Mouse (Mus musculus): ENCODE measurements around the gene Podn.

Gene Podn

GRCm38 (mm10) chr4:108045136-108046107 is 50.8 kb downstream of the Podn start:
- DNase-seq (ENCODE audit: low spot score) = no peak

DNA sequence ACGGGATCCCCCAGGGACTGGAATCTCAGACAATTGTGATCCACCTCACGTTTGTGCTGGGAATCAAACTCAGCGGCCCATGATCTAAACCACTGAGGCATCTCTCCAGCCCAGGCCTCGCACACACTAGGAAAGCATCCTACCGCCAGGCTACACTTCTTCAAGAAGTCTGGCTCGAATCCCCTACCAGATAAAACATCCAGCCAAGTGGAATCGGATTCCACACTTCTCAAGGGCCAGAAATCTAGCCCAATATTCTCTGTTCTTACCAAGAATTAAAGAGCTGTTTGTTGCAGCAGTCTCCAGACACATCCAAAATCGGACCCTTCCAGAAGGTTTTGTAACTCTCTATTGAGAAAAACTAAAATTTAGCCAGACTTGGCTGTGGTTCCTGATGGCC is 59.2 kb downstream of the Podn start:
- DNase-seq (ENCODE audit: low spot score) = no peak

- DNase-seq (ENCODE audit: low spot score) = peak; percentile 30
These were observed 63.0 kb downstream of the Podn start for GRCm38 (mm10) chr4:108033041-108033764.

DNA sequence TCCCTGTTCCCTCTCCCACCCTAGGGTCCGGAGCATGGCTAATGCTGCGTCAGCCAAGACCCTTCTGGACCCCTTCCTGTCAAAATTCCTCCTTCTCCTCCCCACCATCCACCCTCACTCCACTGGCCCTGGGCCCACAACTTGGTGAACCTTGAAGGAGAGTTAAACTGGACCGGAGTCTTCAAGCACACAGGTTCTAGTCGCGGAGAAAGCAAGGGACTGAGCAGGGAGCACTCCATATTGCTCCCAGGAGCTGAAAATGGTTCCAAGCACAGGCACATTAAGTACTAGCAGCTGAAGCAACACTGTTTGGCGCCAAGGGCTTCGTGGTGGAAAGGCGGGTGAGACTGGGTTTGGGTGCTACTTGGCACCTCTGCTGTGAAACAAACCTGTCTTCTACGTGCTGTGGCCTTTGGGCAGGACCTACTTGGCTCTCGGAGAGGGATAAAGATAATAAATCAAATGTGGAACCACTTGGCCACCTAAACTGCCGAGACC is 63.8 kb downstream of the Podn start:
- no peak for DNase-seq (ENCODE audit: low spot score)

DNA sequence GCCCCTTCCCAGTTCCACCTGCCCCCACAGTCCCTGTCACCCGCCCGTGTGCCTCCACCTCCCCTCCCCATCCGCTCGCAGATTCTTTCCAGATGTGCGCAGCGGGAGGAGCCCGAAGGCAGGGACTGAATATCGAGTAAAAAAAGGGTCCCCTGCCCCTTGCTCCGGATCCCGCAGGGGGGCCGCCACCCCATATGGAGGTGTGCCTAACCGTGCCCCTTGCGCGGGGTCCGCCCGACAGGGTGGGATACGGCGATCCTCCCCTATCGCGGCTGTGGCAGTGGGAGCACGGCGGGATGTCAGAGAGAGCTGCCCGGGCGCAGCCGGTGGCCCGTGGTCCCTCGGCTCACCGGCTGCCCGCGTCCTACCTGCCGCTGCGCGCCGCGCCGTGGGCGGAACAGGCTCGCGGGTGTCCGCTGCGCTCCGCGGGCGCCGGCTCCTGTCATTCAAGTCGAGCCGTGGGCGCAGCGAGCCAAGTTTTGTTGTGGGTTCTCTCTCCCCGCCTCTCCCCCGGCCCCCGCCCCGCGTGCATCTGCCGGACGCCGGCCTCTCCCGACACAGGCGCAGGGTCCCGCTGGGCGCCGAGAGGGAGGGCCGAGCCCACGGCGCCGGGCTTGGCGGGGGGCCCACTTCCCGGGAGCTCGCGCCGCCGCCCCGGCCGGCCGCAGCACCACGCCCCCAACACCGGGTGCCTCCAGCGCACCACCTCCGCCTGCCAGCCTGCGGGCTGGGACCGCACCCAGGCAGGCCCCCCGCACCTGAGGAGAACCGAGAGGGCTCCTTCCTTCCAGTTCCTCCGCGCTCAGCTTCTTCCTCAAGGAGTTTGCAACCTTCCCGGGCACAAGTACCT is 64.5 kb downstream of the Podn start:
- DNase-seq (ENCODE audit: low spot score) = peak; percentile 69

DNA sequence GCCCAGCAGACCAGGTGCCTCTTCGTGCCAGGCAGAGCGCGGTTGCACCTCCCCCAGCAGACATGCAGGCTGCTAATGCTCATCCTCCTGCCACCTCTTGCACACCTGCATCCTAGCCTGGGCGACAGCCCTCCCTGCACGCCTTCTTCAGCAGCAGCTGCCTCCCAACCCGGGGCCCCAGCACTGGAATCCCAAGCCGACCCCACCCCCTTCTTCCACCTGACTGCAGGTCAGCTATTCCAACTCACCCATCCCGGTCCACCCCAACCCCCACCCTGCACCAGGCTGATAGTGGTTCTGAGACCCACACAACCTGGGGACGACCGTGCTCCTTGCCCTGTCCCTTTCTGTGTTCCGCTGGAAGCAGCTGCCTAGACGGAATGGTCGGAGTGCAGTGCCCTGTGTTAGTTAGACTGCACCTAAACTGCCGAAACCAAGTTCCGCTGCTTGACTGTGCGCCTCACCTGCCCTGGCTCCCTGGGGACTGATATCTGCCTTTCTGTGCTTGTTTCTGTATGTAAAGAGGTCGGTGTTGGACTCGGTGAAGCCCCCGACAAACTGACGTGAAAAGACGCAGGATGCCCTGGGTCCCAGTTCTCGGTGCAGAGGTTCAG is 65.2 kb downstream of the Podn start:
- peak; percentile 20 for DNase-seq (ENCODE audit: low spot score)

- DNase-seq (ENCODE audit: low spot score) = no peak
These were observed 70.1 kb downstream of the Podn start for GRCm38 (mm10) chr4:108026193-108026592.

GRCm38 (mm10) chr4:108025269-108025668 is 71.0 kb downstream of the Podn start:
- DNase-seq (ENCODE audit: low spot score) = peak; percentile 45

DNA sequence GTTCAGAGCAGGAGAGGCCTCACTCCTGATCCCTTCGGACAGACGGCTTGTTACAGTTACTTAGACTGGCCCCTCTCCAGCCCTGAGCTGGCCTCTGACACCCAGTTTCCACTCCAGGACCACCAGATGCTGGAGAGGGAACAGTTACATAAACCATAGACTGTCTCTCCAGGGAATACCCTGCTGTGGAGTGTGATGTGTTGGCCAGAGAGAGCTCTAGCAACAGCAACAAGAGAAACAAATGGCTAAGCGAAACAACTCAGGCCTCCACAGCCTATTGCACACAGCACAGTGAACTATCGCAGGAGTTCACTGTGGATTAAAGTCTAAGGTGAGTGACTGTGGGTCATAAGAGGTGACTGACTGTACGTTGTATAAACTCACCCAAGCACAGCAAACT is 71.6 kb downstream of the Podn start:
- peak; percentile 41 for DNase-seq (ENCODE audit: low spot score)

DNA sequence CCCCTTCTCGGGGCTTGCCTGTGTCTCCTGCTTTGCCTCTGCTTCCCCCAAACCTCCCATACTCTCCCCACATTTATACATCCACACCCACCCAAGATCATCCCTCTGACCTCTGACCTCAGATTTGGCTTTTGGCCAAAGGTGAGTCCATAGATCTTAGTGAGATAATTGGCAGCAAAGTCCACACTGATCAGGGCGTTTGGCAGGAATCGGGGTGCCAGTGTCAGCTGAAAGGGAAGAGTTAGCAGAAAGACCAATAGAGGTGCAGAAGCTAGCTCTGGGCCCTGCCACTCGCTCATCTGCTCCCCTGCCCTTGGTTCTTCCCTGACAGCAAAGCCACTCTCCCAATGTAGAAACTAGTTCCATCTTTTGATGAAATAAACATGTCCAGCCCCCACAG is 73.1 kb downstream of the Podn start:
- no peak for DNase-seq (ENCODE audit: low spot score)

GRCm38 (mm10) chr4:108020178-108020577 is 76.1 kb downstream of the Podn start:
- no peak for DNase-seq (ENCODE audit: low spot score)

DNA sequence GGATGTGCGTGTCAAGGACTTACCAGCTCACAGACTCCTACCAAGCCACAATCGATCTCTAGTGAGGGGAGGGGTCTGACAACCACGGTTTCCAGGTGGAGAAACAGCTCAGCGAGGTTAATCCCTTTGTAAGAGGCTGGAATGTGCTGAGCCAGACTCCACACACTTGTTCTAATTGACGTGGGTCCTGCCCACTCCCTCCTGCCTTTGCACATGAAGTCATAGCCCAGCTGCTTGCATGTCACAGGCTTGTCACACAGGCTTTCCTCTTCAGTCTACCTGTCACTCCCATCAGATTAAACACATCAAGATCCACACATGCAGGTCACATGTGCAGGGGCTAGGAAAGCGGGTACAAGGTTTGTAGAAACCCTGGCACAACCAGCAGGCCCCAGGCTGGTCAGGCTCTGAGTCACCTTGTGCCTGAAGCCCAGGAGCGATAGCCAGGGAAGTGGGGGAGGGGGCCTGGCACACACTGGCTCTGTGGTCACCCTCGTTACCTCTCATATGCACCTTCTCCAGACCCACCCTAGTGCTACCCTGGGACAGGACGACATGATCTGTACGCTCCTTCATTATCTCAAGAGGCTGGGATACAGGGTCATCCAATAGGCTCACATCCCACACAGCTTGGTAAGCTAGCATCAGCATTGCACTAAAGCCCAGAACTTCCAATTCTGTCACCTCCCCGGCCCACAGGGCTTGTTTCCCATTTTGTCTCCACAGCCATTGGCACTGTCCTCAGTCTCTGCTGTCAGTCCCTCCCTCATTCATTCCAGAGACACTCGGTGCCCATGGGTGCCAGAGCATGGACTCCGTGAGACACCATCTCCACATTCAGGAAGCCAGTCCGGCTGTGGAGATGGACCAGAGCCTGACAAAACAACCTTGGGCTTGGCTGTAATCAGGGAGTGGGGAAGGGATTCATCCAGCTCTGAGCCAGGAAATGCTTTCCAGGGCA is 77.0 kb downstream of the Podn start:
- no peak for DNase-seq (ENCODE audit: low spot score)

DNA sequence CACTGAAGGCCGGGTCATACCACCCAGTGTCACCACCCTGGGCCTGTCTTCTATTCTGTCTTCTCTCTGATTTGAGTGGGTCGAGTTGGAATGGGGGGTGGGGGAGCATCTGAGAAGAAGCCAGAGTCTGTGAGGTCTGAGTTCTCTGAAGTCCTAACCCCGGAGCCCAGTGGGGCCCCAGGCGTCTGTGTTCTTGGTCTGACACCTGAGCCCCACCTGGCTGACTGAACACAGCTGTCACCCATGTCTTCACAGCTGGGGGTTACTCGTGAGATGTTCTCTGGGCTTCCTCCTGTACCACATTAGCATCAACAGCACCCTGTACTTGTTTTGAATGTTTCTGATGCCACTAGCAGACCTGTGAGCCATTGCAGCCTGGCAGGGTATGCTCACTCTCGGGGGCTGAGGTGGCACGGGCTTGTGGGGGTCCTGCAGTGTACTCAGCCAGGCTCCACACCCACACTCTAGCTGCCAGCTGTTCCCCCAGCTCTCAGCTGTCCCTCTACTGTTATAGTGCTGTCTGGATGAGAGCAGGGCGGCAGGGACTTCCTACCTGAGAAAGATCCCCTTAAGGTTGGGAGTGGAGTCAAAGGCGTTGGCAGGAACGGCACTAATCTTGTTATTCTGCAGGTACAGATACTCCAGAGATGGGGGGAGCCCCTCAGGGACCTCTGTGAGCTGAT is 77.9 kb downstream of the Podn start:
- DNase-seq (ENCODE audit: low spot score) = no peak

DNA sequence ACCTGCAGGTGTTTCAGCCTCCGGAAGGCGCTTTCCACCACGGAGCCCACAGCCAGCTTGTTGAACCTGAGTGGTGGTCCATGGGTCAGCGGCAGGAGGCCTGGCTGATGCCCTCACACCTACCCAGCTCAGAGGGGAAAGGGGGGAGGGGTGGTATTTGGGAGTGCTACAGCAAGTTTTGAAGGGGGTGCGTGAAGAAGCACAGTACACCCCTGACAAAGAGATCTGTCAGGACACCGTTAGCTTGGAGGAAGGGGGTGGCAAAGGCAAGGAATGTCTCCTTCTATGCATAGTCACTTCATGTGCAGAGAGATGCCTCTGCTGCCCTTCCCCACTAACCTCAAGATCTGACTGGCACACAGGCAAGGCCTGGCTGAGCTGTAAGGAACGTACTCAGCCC is 78.4 kb downstream of the Podn start:
- no peak for DNase-seq (ENCODE audit: low spot score)

- DNase-seq (ENCODE audit: low spot score) = no peak
These were observed 79.9 kb downstream of the Podn start for GRCm38 (mm10) chr4:108016321-108016720.

- peak; percentile 73 for DNase-seq (ENCODE audit: low spot score)
These were observed 81.0 kb downstream of the Podn start for GRCm38 (mm10) chr4:108015067-108015765.

DNA sequence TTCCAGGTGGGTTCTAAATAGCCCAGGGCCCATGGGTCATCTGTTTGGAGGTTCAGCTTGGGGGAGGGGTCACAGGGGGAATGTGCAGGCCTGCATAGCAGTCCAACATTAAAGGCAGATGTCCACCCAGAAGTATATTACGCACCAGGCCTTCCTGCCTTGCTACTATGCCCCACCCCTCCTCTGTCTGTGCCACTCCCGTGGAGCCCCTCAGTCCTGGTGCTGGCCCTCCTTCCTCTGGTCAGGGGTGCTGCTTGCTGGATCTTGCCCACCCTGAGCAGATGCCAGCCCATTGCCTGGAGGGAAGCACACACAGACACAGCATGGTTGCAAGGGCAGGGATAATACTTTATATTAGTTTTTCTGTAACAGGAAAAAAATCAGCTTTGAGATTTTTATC is 81.8 kb downstream of the Podn start:
- DNase-seq (ENCODE audit: low spot score) = no peak

DNA sequence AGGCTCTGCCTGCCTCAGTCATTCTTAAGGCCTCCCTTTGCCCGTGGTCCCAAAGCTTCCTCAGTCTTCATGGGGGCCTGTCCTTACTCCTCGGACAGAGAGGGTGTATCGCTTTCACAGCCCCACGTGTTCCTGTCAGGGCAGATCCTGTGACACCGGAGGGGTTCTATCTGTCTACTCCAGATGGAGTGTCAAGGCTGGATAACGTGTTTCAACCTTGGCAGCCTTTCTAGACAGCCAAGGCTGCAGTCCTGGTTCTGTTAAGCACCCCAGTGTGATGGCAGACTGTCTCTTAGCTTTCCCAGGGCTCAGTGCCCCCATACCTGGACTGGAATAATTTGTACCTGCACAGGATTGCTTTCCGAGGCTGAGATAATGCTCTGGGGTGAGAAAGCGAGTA is 87.7 kb downstream of the Podn start:
- DNase-seq (ENCODE audit: low spot score) = no peak

GRCm38 (mm10) chr4:108007532-108008103 is 88.6 kb downstream of the Podn start:
- DNase-seq (ENCODE audit: low spot score) = no peak
